Mouse (Mus musculus) limb, embryonic 13.5 days (tissue): ENCODE measurements around the gene Lrrc41. TPM values are rescaled to one million over a fixed set of nuclear protein-coding genes. Genes with fewer than 3 reads are reported as not detected.

ENCODE experiments used
- ATAC-seq: fragments of 200-750 bp; cut with Nextera tagmentation; 2 replicates; pipeline ENCODE4 v1.8.0; 2017; ENCODE audit warnings: low read depth, moderate number of reproducible peaks, moderate TSS enrichment; ENCODE audit not compliant: low FRiP score
- H3K27ac ChIP-seq: fragments of 300-500 bp; sonication (generic); 2 replicates; pipeline ENCODE4 v1.5.1; 2015; ENCODE audit warnings: inconsistent platforms, mild to moderate bottlenecking, moderate library complexity
- H3K27me3 ChIP-seq: fragments of 300-500 bp; sonication (generic); 2 replicates; pipeline ENCODE4 v1.6.1; 2015; ENCODE audit warnings: mild to moderate bottlenecking, inconsistent platforms
- H3K36me3 ChIP-seq: fragments of 300-500 bp; sonication (generic); 2 replicates; pipeline ENCODE4 v1.6.1; 2015; ENCODE audit warnings: inconsistent platforms, mild to moderate bottlenecking, moderate library complexity
- H3K4me1 ChIP-seq: fragments of 300-500 bp; sonication (generic); 2 replicates; pipeline ENCODE4 v1.6.1; 2015; ENCODE audit warnings: inconsistent platforms
- H3K4me2 ChIP-seq: fragments of 300-500 bp; sonication (generic); replicated peaks from 2 replicates; pipeline ENCODE4 v1.6.1; 2015; ENCODE audit warnings: inconsistent platforms, mild to moderate bottlenecking, moderate library complexity
- H3K4me3 ChIP-seq: fragments of 300-500 bp; sonication (generic); 2 replicates; pipeline ENCODE4 v1.5.1; 2015; ENCODE audit warnings: moderate library complexity, mild to moderate bottlenecking, inconsistent platforms
- H3K9ac ChIP-seq: fragments of 300-500 bp; sonication (generic); 2 replicates; pipeline ENCODE4 v1.6.1; 2015; ENCODE audit warnings: mild to moderate bottlenecking, inconsistent platforms
- H3K9me3 ChIP-seq: fragments of 300-500 bp; sonication (generic); 2 replicates; pipeline ENCODE4 v1.6.1; 2016; ENCODE audit warnings: inconsistent platforms
- WGBS: fragments of 180-500 bp; shearing (Covaris S2); methylation state at CpG from one replicate; pipeline ENCODE4 v1.1.7; 2015; 5-methylcytosine and 5-hydroxymethylcytosine counted together
- polyA plus RNA-seq: library from polyadenylated mRNA; unstranded; fragments of >200 nt; fragmentation: Nextera tagmentation; extraction: Ambion mirVana; gene quantifications from 2 replicates; pipeline ENCODE4 v1.2.1, GENCODE M21; 2015

Gene Lrrc41
- polyA plus RNA-seq, 1 experiment from 2014 or later: 86.8 TPM

DNA sequence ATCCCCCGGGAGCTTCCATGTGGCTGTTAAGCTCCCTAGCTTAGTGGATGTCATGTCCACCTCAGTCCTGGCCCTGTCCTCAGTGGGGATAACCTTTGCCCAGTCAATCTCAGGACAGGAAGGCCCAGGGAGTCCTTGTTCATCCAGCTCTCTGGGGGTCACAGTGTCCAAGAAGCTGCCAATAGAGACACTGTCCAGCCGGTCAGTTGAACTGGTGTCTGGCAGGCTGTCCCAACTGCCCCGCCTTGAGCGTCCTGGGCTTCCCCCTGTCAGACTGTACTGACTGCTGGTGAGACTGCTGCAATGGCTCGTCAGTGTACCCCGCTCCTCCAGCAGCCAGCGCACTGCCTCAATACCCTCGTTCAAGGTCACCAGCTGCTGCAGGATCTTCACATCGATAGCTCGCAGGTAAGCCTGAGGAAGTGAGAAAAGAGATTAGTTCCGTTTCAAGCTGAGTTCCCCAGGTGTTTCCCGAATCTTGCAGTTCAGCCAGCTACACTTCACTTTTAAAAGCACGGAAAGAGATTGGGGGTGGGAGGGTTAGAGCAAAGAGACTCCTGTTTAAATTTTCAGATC lies 62.4 kb downstream of the Lrrc41 start:
- H3K9ac ChIP-seq: no peak overlapping the region
- no peaks in the 10 kb centered on the region for H3K9me3 ChIP-seq
- WGBS: 53% methylated on average over 13 of the region's 13 CpGs
- H3K27ac ChIP-seq: no peak overlapping the region
- ATAC-seq: no peak
- no peak overlapping the region for H3K4me2 ChIP-seq
- H3K27me3 ChIP-seq: 0 out of 2 replicates have a peak, but pooled peaks cover 2% of the 10 kb centered on the region
- no peaks in the 10 kb centered on the region; the same call in 1 of the 2 replicates for H3K36me3 ChIP-seq
- H3K4me3 ChIP-seq: no peak overlapping the region
- no peaks in the 10 kb centered on the region for H3K4me1 ChIP-seq

DNA sequence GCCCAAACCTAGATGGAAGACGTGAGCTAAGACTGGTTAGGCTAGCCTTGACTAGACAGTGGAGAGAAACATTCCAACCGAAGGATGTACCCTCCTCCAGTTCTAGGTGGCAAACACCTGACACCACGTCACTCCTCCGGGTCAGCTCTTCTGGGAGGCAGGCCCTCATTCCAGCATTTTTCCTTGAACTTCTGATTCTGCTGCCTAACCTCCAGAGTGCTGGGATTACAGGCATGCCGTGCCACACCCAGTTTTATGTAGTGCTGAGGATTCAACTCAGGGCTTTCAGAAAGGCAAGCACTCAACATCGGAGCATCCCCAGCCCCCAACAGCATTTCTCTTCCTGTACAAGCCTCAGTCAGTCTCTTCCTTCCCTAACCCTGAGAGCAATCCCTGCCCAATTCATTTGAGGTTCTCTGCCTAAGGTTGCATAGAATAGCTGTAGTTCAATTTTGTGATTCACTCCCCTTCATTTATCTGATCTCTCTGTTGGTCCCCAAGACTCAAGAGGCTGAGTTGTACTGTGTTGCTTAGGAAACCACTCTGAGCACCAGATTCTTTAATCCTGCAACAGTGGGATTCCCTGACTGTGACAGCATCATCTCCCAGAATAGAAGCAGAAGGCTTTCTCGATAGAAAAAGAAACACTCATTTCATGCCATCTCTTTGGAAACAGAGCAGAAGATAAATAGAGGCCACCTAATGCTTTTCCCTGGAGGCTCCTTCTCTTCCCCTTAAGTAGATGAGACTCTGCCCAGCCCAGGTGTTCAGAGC lies 65.9 kb downstream of the Lrrc41 start:
- H3K27ac ChIP-seq: no peak overlapping the region
- no peak overlapping the region for H3K4me3 ChIP-seq
- peaks cover 14% of the 10 kb centered on the region for H3K4me1 ChIP-seq
- no peaks in the 10 kb centered on the region for H3K9me3 ChIP-seq
- ATAC-seq: no peak
- peaks cover 12% of the 10 kb centered on the region for H3K27me3 ChIP-seq
- WGBS: 78% methylated on average over 7 of the region's 7 CpGs
- no peak overlapping the region for H3K9ac ChIP-seq
- no peak overlapping the region for H3K4me2 ChIP-seq
- H3K36me3 ChIP-seq: no peaks in the 10 kb centered on the region; the same call in 1 of the 2 replicates

DNA sequence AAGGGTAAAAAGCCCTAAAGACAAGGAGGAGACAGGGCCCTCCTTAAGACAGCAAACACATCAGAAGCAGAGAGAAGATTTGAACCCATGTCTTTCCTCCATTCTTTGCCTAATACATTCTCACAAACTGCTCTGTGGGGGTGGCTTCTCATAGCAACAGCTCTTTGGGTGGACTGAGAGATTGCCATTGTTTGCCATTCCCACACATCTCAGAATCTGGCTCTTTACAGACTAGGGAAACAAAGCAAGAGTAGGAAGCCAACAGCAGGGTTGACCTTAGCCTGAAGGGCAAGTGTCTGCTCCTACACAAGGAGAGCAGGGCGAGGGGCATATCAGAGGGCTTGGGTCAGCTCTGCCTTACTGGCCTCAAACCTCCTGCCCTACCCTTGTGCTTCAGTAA lies 66.7 kb downstream of the Lrrc41 start:
- Histone ChIP-seq H3K4me3 (no peak overlapping the region), H3K27me3 (peaks cover 12% of the 10 kb centered on the region), H3K27ac (no peak overlapping the region), H3K9ac (no peak overlapping the region), H3K36me3 (no peaks in the 10 kb centered on the region; the same call in 1 of the 2 replicates), H3K9me3 (no peaks in the 10 kb centered on the region), H3K4me1 (peaks cover 14% of the 10 kb centered on the region), H3K4me2 (no peak overlapping the region)
- no peak for ATAC-seq
- WGBS: 81% methylated on average over 1 of the region's 1 CpGs

DNA sequence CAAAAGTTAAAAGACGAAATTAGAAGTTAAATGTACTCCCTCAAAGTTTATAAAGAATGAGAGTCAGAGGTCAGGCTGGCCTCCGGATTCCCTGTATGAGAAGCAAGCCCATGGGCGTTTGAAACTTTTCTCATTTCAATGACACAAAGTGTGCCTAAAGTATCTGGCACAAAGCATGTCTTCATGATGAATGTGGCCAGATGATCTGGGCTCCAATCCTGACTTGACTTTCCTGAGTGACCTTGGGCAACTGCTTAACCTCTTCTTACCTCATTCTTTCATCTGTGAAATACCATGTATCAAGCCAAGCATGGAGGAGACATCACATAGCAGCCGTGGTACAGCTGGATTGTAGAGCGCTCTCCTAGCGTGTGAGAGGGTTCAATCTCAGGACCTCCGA lies 67.2 kb downstream of the Lrrc41 start:
- Histone ChIP-seq H3K4me2 (no peak overlapping the region), H3K36me3 (no peaks in the 10 kb centered on the region; the same call in 1 of the 2 replicates), H3K27me3 (peaks cover 12% of the 10 kb centered on the region), H3K27ac (no peak overlapping the region), H3K4me3 (no peak overlapping the region), H3K9me3 (no peaks in the 10 kb centered on the region), H3K9ac (no peak overlapping the region), H3K4me1 (peaks cover 14% of the 10 kb centered on the region)
- WGBS: 83% methylated on average over 7 of the region's 7 CpGs
- no peak for ATAC-seq

DNA sequence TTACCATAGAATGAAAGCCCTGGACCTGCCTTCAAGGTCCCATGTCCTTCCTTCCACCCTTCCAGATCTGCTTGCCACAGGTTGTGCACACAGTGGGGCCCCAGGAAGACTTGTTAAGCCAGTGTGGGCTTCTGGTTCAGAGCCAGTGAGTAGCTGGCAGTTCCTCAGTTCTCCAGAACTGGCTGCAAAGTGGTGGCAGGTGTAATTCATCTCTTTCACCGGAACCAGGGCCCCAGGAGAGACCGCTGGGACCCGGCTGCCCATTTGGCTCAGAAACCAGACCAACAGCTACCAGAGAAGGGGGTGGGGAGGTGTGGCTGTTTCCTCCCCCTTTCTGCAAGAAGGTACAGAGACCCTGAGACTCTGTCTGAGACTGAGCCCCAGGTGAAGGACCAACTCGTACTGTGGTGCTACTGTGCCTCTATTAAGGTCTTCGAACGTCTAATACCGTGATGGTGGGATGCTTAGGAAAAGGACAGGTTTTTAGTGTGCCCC lies 68.3 kb downstream of the Lrrc41 start:
- WGBS: 4% methylated on average over 7 of the region's 7 CpGs
- Histone ChIP-seq H3K4me1 (peaks cover 14% of the 10 kb centered on the region), H3K4me2 (peak overlapping the region; percentile 91), H3K27ac (no peak overlapping the region), H3K9ac (peak overlapping the region; percentile 81), H3K9me3 (no peaks in the 10 kb centered on the region), H3K4me3 (peak overlapping the region; percentile 78), H3K36me3 (no peaks in the 10 kb centered on the region), H3K27me3 (peaks cover 12% of the 10 kb centered on the region)
- ATAC-seq: no peak

DNA sequence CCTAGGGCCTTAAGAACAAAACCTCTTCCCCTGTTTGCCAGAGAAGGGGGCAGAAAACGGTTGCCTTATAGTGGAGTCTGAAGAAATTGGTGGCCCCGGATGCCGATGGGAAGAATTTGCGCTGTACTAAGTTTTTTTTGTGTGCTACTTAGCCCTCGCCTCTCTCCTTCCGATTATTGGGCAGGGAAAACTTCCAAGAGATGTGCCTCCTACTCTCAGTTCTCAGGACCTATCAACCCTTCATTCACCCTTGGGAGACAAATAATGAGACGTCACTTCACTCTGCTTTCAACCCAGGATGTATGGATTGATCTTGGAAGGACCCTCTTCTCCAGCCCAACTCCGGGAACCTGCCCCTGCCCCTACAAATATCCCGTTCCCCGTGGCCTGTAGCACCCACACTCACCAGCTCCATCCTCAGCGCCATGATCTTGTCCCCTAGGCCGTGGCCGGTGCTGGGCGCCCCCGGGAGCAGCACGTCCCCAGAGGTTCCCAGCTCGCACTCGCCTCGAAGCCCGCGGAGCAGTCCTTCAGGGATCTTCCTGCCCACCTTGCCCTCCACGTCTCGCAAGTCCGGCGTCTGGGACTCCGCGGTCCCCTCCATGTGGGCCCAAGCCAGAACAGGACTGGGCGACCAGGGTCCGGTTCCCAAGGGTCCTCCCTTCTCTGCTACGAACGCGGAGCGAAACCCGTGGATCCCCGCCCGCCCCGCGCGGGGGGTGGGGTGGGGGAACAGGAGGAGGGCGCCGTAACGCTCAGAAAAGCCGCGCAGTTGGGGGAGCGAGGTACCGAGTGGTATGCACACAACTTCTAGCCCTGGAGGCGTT lies 69.0 kb downstream of the Lrrc41 start:
- Histone ChIP-seq H3K27ac (no peak overlapping the region), H3K4me3 (peak overlapping the region; percentile 78), H3K4me1 (peaks cover 14% of the 10 kb centered on the region), H3K27me3 (peaks cover 12% of the 10 kb centered on the region), H3K9ac (peak overlapping the region; percentile 81), H3K4me2 (peak overlapping the region; percentile 91), H3K36me3 (no peaks in the 10 kb centered on the region), H3K9me3 (no peaks in the 10 kb centered on the region)
- under 1% methylated on average over 47 of the region's 47 CpGs for WGBS
- ATAC-seq: peak; percentile 82

Other genes with a start within 250 kb of the Lrrc41 start
- 12.6 and 14.4 TPM in 2 replicates for gene Mob3c, start 247.2 kb upstream of the Lrrc41 start, polyA plus RNA-seq
- 29.6 and 32.9 TPM in 2 replicates for gene Mknk1, start 236.1 kb upstream of the Lrrc41 start, polyA plus RNA-seq
- not detected in 2 replicates for gene Kncn, start 190.9 kb upstream of the Lrrc41 start, polyA plus RNA-seq
- not detected in 2 replicates for gene 6430628N08Rik, start 184.6 kb upstream of the Lrrc41 start, polyA plus RNA-seq
- 0.18 TPM in 1 of 2 replicates, not detected in the other for gene Dmbx1, start 135.3 kb upstream of the Lrrc41 start, polyA plus RNA-seq
- gene Faah, start 57.3 kb upstream of the Lrrc41 start, polyA plus RNA-seq: 0.61 and 0.75 TPM in 2 replicates
- 19.8 and 20.0 TPM in 2 replicates for gene Nsun4, start 21.4 kb upstream of the Lrrc41 start, polyA plus RNA-seq
- 456 and 481 TPM in 2 replicates for gene Uqcrh, start 198 bp upstream of the Lrrc41 start, polyA plus RNA-seq
- 38.0 TPM in 2 replicates for gene Rad54l, start 48.4 kb downstream of the Lrrc41 start, polyA plus RNA-seq
- 63.4 and 69.0 TPM in 2 replicates for gene Pomgnt1, start 48.6 kb downstream of the Lrrc41 start, polyA plus RNA-seq
- 2.3 and 2.6 TPM in 2 replicates for gene Lurap1, start 76.1 kb downstream of the Lrrc41 start, polyA plus RNA-seq
- gene Tspan1, start 92.3 kb downstream of the Lrrc41 start, polyA plus RNA-seq: 0.10 TPM in 1 of 2 replicates, not detected in the other
- gene 1700042G07Rik, start 98.1 kb downstream of the Lrrc41 start, polyA plus RNA-seq: not detected in 2 replicates
- gene Gm49337, start 98.1 kb downstream of the Lrrc41 start, polyA plus RNA-seq: not detected in 2 replicates
- 25.3 and 27.9 TPM in 2 replicates for gene Pik3r3, start 146.3 kb downstream of the Lrrc41 start, polyA plus RNA-seq